Mouse (Mus musculus) MEL-GATA-1-ER (cell line): ENCODE results near the gene Znrd1as.
A peak's percentile ranks its signal among the peaks of the same experiment; 100 is the strongest.

Source experiments
- DNase-seq: peaks from one replicate; pipeline ENCODE4 v3.0.0-alpha.2; 2012; ENCODE audit warnings: low read depth; ENCODE audit errors: extremely low read depth

Znrd1as gene

DNA sequence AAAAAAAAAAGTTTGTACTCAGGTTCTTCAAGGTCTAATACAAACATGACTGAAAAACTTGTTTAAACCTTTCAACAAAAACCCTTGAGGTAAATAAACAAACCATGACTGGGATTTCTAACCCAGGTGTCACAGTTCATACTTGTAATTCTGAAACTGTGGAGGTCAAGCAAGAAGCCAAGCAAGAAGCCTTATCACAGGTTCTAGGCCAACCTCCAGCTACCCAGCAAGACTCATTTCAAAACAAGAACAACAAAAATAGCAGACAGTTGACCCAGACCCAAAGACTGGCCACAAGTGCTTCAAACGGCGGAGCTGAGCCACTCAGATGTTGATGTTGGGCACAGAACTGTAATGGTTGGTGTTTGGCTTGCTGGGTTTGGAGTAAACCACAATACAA lies 36.1 kb downstream of the Znrd1as start:
- DNase-seq, result no peak

DNA sequence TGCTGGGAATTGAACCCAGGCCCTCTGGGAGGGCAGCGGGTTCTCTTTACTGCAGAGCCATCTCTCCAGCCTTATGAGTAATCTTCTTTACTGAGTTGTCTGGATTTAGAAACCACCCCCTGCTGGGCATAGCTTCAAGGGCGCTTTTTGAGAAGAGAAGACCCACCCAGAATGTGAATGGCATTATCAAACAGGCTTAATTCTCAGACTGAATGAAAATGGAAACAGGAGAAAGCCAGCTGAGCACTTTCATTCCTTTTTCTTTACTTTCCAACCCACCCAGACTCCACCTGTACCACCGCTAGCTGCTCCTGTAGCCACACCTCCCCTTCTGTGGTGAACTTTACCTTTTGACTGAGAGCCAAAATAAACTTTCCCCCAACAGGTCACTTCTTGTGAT lies 37.1 kb downstream of the Znrd1as start:
- no peak for DNase-seq

GRCm38 (mm10) chr17:36997033-36997735 lies 38.8 kb downstream of the Znrd1as start:
- DNase-seq, result peak; percentile 43

GRCm38 (mm10) chr17:36998477-36998876 lies 40.1 kb downstream of the Znrd1as start:
- DNase-seq, result no peak

DNA sequence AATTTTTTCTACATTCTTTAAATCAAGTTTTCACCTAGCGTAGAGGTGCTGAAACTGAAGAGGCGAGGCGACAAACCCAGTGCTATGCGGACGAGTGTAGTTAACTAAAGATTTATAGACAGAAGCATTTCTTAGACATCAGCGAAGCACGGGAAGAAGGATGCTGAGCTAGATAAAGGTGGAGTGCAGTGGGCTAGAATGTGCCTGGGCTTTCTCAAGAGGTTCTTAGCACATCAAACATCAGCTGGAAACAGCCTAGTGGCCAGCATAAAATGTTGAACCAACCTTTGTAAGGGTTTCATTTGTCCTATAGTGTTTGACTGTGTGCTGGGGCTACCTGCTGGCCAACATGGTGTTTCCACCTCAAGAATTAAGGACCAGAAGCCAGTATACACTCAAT lies 42.5 kb downstream of the Znrd1as start, which contains the start of gene Zfp57:
Gene Zfp57, plus strand, starts transcription at position 301 of the 400 bp plus-strand sequence.
- DNase-seq, result no peak

DNA sequence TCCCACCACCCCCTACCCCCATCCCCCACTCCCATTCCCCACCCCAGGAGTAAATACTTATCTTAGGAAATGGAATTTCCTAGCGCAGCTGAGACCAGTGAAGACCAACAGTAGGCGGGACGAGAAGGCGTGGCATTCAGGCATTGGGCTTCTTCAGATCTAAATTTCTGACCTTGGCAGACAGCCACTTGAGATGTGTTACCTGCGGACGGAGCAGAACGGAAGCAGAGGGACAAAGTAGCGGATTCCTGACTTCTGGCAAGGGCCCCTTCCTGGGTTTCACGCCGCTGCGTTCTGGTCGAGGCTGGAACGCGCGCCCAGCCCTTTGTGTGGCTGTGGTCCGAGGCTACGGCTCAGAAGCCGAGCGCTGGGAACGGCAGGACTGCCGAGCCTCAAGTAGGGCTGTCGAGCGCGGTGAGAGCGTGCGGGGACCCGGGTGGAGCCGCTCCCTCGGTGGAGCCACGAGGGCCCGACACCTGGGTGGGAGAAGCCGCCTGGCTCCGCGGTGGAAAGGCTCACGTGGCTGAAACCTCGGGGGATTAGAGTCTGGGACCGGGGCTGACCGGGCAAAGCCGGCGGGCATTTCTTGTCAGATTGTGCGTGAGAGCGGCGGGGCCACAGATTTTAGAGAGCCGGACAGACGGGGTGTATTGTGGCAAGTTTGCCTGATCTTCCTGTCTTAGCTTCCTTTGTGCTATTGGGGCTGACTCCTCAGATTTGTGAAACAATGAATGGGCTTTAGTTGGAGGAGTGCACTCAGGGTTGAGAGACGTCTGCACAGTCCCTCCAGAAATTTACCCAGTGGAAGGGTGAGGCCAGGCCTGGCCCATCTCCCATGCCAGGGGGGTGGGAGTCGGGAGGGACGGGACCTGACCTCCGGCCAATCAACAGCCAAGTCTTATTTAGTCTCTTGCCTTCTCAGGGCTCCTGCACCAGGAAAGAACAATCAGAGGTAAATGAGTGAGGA lies 44.3 kb downstream of the Znrd1as start:
- no peak for DNase-seq

- no peak for DNase-seq
Observed at GRCm38 (mm10) chr17:37003366-37003765, 45.0 kb downstream of the Znrd1as start.

DNA sequence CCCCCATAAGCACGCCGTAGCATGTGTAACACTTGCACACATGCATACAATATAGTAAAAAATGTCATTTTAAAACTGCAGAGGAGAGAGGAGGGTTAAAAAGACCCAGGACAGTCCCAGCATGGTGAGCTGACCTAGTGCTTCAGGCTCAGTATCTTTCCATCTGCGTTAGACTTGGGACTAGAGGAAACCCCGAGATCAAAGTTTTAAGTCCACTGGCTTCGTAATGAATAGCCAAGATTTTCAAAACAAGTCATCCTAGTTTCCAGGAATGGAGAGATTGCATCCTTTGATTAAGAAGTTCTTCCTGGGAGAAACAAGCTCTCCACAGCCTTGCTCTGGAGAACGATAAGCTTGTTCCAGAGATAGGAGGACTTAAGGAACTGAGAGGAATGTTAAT lies 49.8 kb downstream of the Znrd1as start:
- no peak for DNase-seq

DNA sequence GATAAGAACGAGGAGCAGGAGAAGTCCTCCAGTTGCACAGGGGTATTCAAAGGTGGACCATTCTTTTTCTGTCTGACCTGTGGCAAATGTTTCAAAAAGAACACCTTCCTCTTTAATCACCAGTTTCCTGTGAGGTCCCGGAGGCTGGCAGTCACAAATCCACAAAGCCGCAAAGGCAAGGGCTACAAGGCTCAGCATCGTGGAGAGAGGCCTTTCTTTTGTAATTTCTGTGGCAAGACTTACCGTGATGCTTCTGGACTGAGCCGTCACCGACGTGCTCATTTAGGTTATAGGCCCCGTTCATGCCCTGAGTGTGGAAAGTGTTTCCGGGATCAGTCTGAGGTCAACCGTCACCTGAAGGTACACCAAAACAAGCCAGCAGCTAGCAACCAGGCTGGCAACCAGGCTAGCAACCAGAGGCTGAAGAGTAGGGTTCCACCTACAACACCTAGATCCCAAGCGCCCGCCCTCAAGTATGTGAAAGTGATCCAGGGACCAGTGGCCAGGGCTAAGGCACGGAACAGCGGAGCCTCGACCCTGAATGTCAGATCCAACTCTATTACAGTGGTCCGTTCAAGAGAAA lies 51.2 kb downstream of the Znrd1as start:
- DNase-seq, result no peak

- no peak for DNase-seq
Observed at GRCm38 (mm10) chr17:37011719-37012118, 53.3 kb downstream of the Znrd1as start.

GRCm38 (mm10) chr17:37012141-37012540 lies 53.7 kb downstream of the Znrd1as start:
- DNase-seq, result no peak
